Mouse (Mus musculus): ENCODE results near the gene Dars2. TPM values are rescaled to one million over a fixed set of nuclear protein-coding genes. Genes with fewer than 3 reads are reported as not detected.

Dars2 gene
- total and polyA plus RNA-seq, 2 experiments: 11.4 to 20.2 TPM

GRCm38 (mm10) chr1:161038004-161038403 is 32.5 kb downstream of the Dars2 start:
- DNase-seq (ENCODE audit: extremely low read depth, low read depth, low spot score): no peak
- TF ChIP-seq CTCF (IDR thresholded peaks at IDR 0.05; ENCODE audit: low read depth, low read length) (no peak), POLR2A (IDR thresholded peaks at IDR 0.05; ENCODE audit: extremely low read depth, insufficient read depth, low read length) (no peak)
- 45% methylated on average over 3 of the region's 3 CpGs for WGBS
- Histone ChIP-seq H3K36me3 (ENCODE audit: control insufficient read depth, insufficient read depth, low read length) (peaks cover 35% of the 10 kb centered on the region), H3K9ac (ENCODE audit: low read depth, low read length) (no peak overlapping the region), H3K27me3 (ENCODE audit: control insufficient read depth, insufficient read depth, low read length) (no peaks in the 10 kb centered on the region), H3K79me2 (ENCODE audit: control insufficient read depth, insufficient read depth, low read length) (no peaks in the 10 kb centered on the region), H3K4me1 (ENCODE audit: control insufficient read depth, insufficient read depth, low read length) (peaks cover 17% of the 10 kb centered on the region; the same call in 1 of the 2 replicates), H3K27ac (replicated peaks; ENCODE audit: insufficient read depth, low read depth, low read length) (no peak overlapping the region), H3K4me3 (ENCODE audit: insufficient read depth, low read depth, low read length) (no peak overlapping the region)

- 40% methylated on average over 3 of the region's 3 CpGs for WGBS
Measured at GRCm38 (mm10) chr1:161037599-161037998, 32.9 kb downstream of the Dars2 start.

GRCm38 (mm10) chr1:161037026-161037425 is 33.4 kb downstream of the Dars2 start:
- WGBS: 5% methylated on average over 1 of the region's 1 CpGs
- peak overlapping the region; percentile 28; the same call in 1 of the 2 replicates for H3K4me3 ChIP-seq (ENCODE audit: insufficient read depth, low read depth, low read length)
- no peaks in the 10 kb centered on the region for H3K27me3 ChIP-seq (ENCODE audit: control insufficient read depth, insufficient read depth, low read length)
- TF ChIP-seq CTCF (IDR thresholded peaks at IDR 0.05; ENCODE audit: low read depth, low read length) (no peak), POLR2A (IDR thresholded peaks at IDR 0.05; ENCODE audit: extremely low read depth, insufficient read depth, low read length) (no peak)
- no peaks in the 10 kb centered on the region for H3K79me2 ChIP-seq (ENCODE audit: control insufficient read depth, insufficient read depth, low read length)
- no peak overlapping the region for H3K9ac ChIP-seq (ENCODE audit: low read depth, low read length)
- H3K36me3 ChIP-seq (ENCODE audit: control insufficient read depth, insufficient read depth, low read length): peaks cover 33% of the 10 kb centered on the region
- H3K4me1 ChIP-seq (ENCODE audit: control insufficient read depth, insufficient read depth, low read length): peaks cover 17% of the 10 kb centered on the region; the same call in 1 of the 2 replicates
- no peak overlapping the region for H3K27ac ChIP-seq (replicated peaks; ENCODE audit: insufficient read depth, low read depth, low read length)
- DNase-seq (ENCODE audit: extremely low read depth, low read depth, low spot score): no peak

More at GRCm38 (mm10) chr1:161037599-161037998, 32.9 kb downstream of the Dars2 start:
- Histone ChIP-seq H3K27me3 (ENCODE audit: control insufficient read depth, insufficient read depth, low read length) (no peaks in the 10 kb centered on the region), H3K9ac (ENCODE audit: low read depth, low read length) (no peak overlapping the region), H3K36me3 (ENCODE audit: control insufficient read depth, insufficient read depth, low read length) (peaks cover 35% of the 10 kb centered on the region), H3K4me1 (ENCODE audit: control insufficient read depth, insufficient read depth, low read length) (peaks cover 17% of the 10 kb centered on the region; the same call in 1 of the 2 replicates), H3K4me3 (ENCODE audit: insufficient read depth, low read depth, low read length) (no peak overlapping the region), H3K27ac (replicated peaks; ENCODE audit: insufficient read depth, low read depth, low read length) (no peak overlapping the region), H3K79me2 (ENCODE audit: control insufficient read depth, insufficient read depth, low read length) (no peaks in the 10 kb centered on the region)
- TF ChIP-seq POLR2A (IDR thresholded peaks at IDR 0.05; ENCODE audit: extremely low read depth, insufficient read depth, low read length) (no peak), CTCF (IDR thresholded peaks at IDR 0.05; ENCODE audit: low read depth, low read length) (no peak)
- DNase-seq (ENCODE audit: extremely low read depth, low read depth, low spot score): no peak

- no peaks in the 10 kb centered on the region for H3K79me2 ChIP-seq (ENCODE audit: control insufficient read depth, insufficient read depth, low read length)
- no peaks in the 10 kb centered on the region for H3K27me3 ChIP-seq (ENCODE audit: control insufficient read depth, insufficient read depth, low read length)
- H3K9ac ChIP-seq (ENCODE audit: low read depth, low read length): peak overlapping the region; percentile 85
- H3K36me3 ChIP-seq (ENCODE audit: control insufficient read depth, insufficient read depth, low read length): peaks cover 33% of the 10 kb centered on the region
- 2% methylated on average over 5 of the region's 5 CpGs for WGBS
- H3K27ac ChIP-seq (replicated peaks; ENCODE audit: insufficient read depth, low read depth, low read length): peak overlapping the region; percentile 83; the same call in 1 of the 2 replicates
- DNase-seq (ENCODE audit: extremely low read depth, low read depth, low spot score): peak; percentile 39
- TF ChIP-seq CTCF (IDR thresholded peaks at IDR 0.05; ENCODE audit: low read depth, low read length) (no peak), POLR2A (IDR thresholded peaks at IDR 0.05; ENCODE audit: extremely low read depth, insufficient read depth, low read length) (no peak)
- H3K4me3 ChIP-seq (ENCODE audit: insufficient read depth, low read depth, low read length): peak overlapping the region; percentile 70
- H3K4me1 ChIP-seq (ENCODE audit: control insufficient read depth, insufficient read depth, low read length): peaks cover 17% of the 10 kb centered on the region; the same call in 1 of the 2 replicates
Measured at GRCm38 (mm10) chr1:161036411-161036841, 34.0 kb downstream of the Dars2 start.

GRCm38 (mm10) chr1:161035786-161036404 is 34.6 kb downstream of the Dars2 start:
- Histone ChIP-seq H3K79me2 (ENCODE audit: control insufficient read depth, insufficient read depth, low read length) (no peaks in the 10 kb centered on the region), H3K27me3 (ENCODE audit: control insufficient read depth, insufficient read depth, low read length) (no peaks in the 10 kb centered on the region), H3K4me3 (ENCODE audit: insufficient read depth, low read depth, low read length) (peak overlapping the region; percentile 70), H3K27ac (replicated peaks; ENCODE audit: insufficient read depth, low read depth, low read length) (peak overlapping the region; percentile 83), H3K36me3 (ENCODE audit: control insufficient read depth, insufficient read depth, low read length) (peaks cover 33% of the 10 kb centered on the region), H3K4me1 (ENCODE audit: control insufficient read depth, insufficient read depth, low read length) (peaks cover 17% of the 10 kb centered on the region; the same call in 1 of the 2 replicates), H3K9ac (ENCODE audit: low read depth, low read length) (peak overlapping the region; percentile 85)
- no peak for TF ChIP-seq POLR2A (IDR thresholded peaks at IDR 0.05; ENCODE audit: extremely low read depth, insufficient read depth, low read length)
- peak; percentile 30 for DNase-seq (ENCODE audit: extremely low read depth, low read depth, low spot score)
- 3% methylated on average over 6 of the region's 6 CpGs for WGBS

GRCm38 (mm10) chr1:161035281-161035785 is 35.1 kb downstream of the Dars2 start:
- under 1% methylated on average over 14 of the region's 14 CpGs for WGBS

More at GRCm38 (mm10) chr1:161035281-161035785, 35.1 kb downstream of the Dars2 start:
- peak overlapping the region; percentile 85 for H3K9ac ChIP-seq (ENCODE audit: low read depth, low read length)
- no peaks in the 10 kb centered on the region for H3K79me2 ChIP-seq (ENCODE audit: control insufficient read depth, insufficient read depth, low read length)
- peak overlapping the region; percentile 70 for H3K4me3 ChIP-seq (ENCODE audit: insufficient read depth, low read depth, low read length)
- H3K27me3 ChIP-seq (ENCODE audit: control insufficient read depth, insufficient read depth, low read length): no peaks in the 10 kb centered on the region
- TF ChIP-seq CTCF (IDR thresholded peaks at IDR 0.05; ENCODE audit: low read depth, low read length) (no peak), POLR2A (IDR thresholded peaks at IDR 0.05; ENCODE audit: extremely low read depth, insufficient read depth, low read length) (no peak)
- H3K36me3 ChIP-seq (ENCODE audit: control insufficient read depth, insufficient read depth, low read length): peaks cover 33% of the 10 kb centered on the region
- DNase-seq (ENCODE audit: extremely low read depth, low read depth, low spot score): peak; percentile 31
- H3K27ac ChIP-seq (replicated peaks; ENCODE audit: insufficient read depth, low read depth, low read length): peak overlapping the region; percentile 83
- H3K4me1 ChIP-seq (ENCODE audit: control insufficient read depth, insufficient read depth, low read length): peaks cover 17% of the 10 kb centered on the region; the same call in 1 of the 2 replicates
